Mouse (Mus musculus): ENCODE measurements around the gene Prn. TPM values are rescaled to one million over a fixed set of nuclear protein-coding genes. Genes with fewer than 3 reads are reported as not detected.

Gene Prn
- polyA plus RNA-seq, 1 experiment from 2014 or later, result not detected

DNA sequence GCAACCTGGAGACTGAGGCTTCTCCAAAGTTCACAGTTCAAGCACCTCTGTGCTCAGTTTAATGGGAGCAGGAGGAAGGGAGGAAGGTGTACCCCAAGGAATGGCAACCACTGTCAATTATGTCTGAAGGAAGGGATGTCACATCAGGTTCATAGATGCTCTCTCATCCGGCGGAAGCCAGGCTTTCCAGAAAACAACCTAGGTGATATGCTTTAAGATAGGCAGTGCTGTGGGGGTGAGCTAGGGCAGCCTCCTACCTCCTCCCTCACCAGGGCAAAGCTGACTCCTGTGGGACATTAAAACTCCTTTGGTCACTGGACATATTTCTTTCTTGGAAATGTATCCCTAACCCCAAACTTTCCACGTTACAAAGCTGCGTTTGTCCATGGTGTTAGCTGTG is 83.4 kb downstream of the Prn start:
- Histone ChIP-seq H3K36me3 (peaks cover 41% of the 10 kb centered on the region), H3K9me3 (replicated peaks) (no peaks in the 10 kb centered on the region), H3K27ac (replicated peaks) (0 out of 2 replicates have a peak overlapping the region, but pooled peaks have one; percentile 28), H3K4me1 (peaks cover 19% of the 10 kb centered on the region), H3K27me3 (ENCODE audit: low read depth, poor library complexity, severe bottlenecking) (no peaks in the 10 kb centered on the region), H3K4me3 (no peak overlapping the region)
- 85% methylated on average over 4 of the region's 4 CpGs for WGBS
- DNase-seq (ENCODE audit: low spot score), result no peak

DNA sequence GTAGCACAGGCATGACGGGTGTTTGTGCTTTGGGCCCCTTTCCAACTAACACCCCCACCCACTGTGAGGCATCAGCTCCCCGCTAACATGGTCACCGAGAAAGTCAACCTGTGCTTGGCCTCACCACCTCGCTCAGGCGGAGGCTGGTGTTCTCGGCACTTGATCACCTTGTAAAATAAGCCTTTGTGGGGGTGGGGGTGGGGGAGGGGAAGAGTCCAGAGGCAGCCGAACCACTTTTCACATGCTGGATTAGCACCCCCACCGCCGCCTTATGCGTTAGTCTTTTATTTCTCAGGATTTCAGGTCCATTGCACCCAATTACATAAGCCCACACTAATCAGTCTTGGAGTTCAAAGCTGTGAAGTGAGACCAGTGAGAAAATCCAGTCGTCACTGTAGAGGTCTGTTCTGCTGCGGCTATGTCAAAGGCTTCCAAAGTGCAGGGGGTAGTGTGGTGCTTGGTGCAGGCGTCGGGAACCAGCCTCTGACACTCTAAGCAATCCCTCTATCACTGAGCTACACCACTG is 83.9 kb downstream of the Prn start:
- no peak overlapping the region for H3K4me3 ChIP-seq
- H3K9me3 ChIP-seq (replicated peaks), result no peaks in the 10 kb centered on the region
- H3K36me3 ChIP-seq, result peaks cover 46% of the 10 kb centered on the region
- H3K4me1 ChIP-seq, result peaks cover 19% of the 10 kb centered on the region
- peak overlapping the region; percentile 28; the same call in 1 of the 2 replicates for H3K27ac ChIP-seq (replicated peaks)
- no peak for DNase-seq (ENCODE audit: low spot score)
- 39% methylated on average over 14 of the region's 14 CpGs for WGBS
- no peaks in the 10 kb centered on the region for H3K27me3 ChIP-seq (ENCODE audit: low read depth, poor library complexity, severe bottlenecking)

DNA sequence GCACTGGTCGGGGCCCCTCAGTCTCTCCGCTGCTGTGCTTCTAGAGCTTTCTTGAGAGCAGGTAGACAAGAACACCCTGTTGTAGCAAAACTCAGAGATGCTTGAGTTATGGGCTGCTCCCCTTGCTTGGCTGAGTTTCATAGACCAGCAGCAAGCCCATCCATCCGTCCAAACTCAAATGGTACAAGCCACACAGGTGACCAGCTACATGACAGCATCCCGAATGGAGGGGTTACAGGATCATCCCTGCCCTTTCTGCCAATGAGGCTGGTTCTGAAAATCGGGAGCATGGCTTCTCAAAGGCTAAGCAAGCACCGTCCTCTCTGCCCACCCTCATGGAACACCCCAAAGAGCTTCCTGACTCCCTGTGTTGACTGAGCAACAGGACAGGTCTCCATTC is 85.2 kb downstream of the Prn start:
- Histone ChIP-seq H3K36me3 (peaks cover 56% of the 10 kb centered on the region), H3K4me1 (peaks cover 19% of the 10 kb centered on the region), H3K27ac (replicated peaks) (no peak overlapping the region), H3K4me3 (no peak overlapping the region), H3K27me3 (ENCODE audit: low read depth, poor library complexity, severe bottlenecking) (no peaks in the 10 kb centered on the region), H3K9me3 (replicated peaks) (no peaks in the 10 kb centered on the region)
- WGBS, result 91% methylated on average over 6 of the region's 6 CpGs
- DNase-seq (ENCODE audit: low spot score), result no peak

DNA sequence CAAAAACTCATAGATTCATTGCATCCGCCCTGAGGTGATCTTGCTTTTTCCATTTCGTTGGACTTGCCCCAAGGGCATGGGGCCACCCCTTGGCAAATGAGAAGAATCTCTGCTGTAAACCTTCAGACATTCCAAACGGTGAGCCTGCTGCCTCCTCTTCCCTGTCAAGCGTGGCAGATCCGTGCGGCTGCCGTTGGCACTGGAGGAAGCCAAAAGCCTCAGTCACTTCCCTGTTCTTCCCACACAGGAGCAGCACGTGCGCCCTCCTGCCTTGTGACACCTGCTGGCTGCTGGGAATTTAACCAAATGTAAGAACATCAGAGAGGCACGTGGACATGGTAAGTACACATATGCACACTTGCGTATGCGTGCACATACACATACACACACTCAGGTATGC is 86.0 kb downstream of the Prn start:
- H3K4me1 ChIP-seq, result peaks cover 19% of the 10 kb centered on the region
- no peak overlapping the region for H3K27ac ChIP-seq (replicated peaks)
- DNase-seq (ENCODE audit: low spot score), result no peak
- H3K4me3 ChIP-seq, result no peak overlapping the region
- H3K36me3 ChIP-seq, result peaks cover 63% of the 10 kb centered on the region
- no peaks in the 10 kb centered on the region for H3K9me3 ChIP-seq (replicated peaks)
- WGBS, result 89% methylated on average over 12 of the region's 12 CpGs
- no peaks in the 10 kb centered on the region for H3K27me3 ChIP-seq (ENCODE audit: low read depth, poor library complexity, severe bottlenecking)

DNA sequence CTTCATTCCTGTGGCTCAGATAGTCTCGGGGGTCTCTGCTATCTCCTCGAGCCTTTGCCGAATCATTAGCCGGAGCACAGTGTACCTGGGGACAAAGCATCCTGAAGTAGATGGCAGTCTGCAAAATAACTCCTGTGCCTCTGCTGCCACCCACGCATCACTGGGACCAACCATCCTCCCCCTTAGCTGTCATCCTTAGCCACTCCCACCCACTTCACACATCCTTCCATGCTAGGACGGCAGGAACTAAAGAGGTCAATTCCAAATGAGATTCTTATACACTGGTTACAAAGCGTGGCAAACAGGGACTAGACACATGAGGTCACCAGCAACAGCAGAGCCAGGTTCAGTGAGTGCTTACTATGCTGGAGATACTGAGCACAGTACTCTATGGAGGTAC is 86.6 kb downstream of the Prn start:
- no peak for DNase-seq (ENCODE audit: low spot score)
- WGBS, result 92% methylated on average over 7 of the region's 7 CpGs
- Histone ChIP-seq H3K4me3 (no peak overlapping the region), H3K36me3 (peaks cover 70% of the 10 kb centered on the region), H3K4me1 (peaks cover 19% of the 10 kb centered on the region), H3K27ac (replicated peaks) (no peak overlapping the region), H3K27me3 (ENCODE audit: low read depth, poor library complexity, severe bottlenecking) (no peaks in the 10 kb centered on the region), H3K9me3 (replicated peaks) (no peaks in the 10 kb centered on the region)

DNA sequence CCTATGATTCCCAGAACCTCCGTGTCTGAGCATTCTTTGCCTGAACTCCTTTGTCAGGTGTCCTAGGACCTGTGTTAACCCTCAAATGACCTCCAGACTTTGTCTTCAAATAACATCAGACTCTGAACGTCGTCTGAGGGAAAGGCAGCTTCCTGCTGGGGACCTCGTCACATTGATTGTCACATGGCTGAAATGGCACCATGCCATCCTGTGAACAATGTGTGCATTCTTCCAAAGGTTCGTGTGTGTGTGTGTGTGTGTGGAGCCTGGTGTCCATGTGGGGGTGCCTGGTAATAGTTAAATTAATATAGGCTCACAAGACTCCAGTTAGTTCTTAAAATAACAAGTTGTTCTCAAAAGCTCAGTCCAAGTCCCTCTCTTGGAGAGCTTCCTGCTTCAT is 87.6 kb downstream of the Prn start:
- H3K9me3 ChIP-seq (replicated peaks), result no peaks in the 10 kb centered on the region
- peaks cover 17% of the 10 kb centered on the region for H3K4me1 ChIP-seq
- WGBS, result 68% methylated on average over 5 of the region's 5 CpGs
- DNase-seq (ENCODE audit: low spot score), result no peak
- no peak overlapping the region for H3K4me3 ChIP-seq
- H3K36me3 ChIP-seq, result peaks cover 79% of the 10 kb centered on the region
- no peak overlapping the region for H3K27ac ChIP-seq (replicated peaks)
- H3K27me3 ChIP-seq (ENCODE audit: low read depth, poor library complexity, severe bottlenecking), result no peaks in the 10 kb centered on the region

DNA sequence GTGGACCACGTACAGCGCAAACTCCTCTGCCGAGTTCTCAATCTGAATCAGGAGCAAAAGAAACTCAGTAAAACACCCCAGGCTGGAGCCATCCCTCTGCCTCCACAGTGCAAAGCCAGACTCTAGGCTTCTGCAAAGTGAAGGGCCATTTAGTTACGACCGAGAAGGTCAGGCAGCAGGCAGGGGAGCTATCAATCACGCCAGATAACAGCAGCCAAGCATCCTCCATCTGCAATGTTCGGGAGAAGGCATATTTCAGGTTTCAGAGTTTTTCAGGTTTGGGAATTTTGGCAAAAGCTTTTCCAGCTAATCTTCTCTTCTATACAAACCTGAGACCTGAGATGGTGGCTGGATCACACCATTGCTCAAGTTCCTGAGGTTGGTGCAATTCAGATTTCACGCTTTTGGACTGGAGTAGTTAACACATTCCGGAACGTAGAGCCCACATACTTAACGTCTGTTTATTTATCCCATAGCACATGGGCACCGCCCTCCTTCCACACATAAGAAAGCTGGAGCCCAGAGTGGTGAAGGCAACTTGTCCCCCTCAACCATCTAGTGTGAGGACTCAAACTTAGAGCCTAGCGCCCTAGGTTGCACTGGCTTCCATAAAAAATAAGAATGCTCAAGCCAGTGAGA is 92.1 kb downstream of the Prn start:
- Histone ChIP-seq H3K36me3 (peaks cover 96% of the 10 kb centered on the region), H3K9me3 (replicated peaks) (no peaks in the 10 kb centered on the region), H3K4me3 (no peak overlapping the region), H3K27me3 (ENCODE audit: low read depth, poor library complexity, severe bottlenecking) (no peaks in the 10 kb centered on the region), H3K27ac (replicated peaks) (no peak overlapping the region), H3K4me1 (no peaks in the 10 kb centered on the region)
- no peak for DNase-seq (ENCODE audit: low spot score)
- WGBS, result 91% methylated on average over 13 of the region's 13 CpGs

DNA sequence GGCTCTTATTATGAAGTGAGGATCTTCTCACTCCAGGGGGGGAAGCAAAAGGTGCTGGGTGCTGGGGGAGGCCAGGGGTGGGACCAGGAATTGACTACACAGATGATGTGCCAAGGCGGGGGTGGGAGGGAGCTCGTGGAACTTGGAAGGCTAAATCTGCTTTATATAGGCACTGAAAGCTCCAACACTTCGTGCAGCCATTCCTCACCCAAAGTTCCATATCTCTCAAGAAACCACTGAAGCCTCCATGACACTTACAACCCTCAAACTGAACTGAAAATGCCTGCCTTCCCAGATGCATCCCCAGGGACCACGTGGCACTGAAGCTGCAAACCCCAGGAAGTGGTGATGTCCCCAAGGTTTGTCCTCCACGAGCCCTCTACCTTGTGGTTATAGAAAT is 94.2 kb downstream of the Prn start:
- Histone ChIP-seq H3K27me3 (ENCODE audit: low read depth, poor library complexity, severe bottlenecking) (no peaks in the 10 kb centered on the region), H3K9me3 (replicated peaks) (no peaks in the 10 kb centered on the region), H3K4me1 (peaks cover 5% of the 10 kb centered on the region; the same call in 1 of the 2 replicates), H3K4me3 (no peak overlapping the region), H3K36me3 (peaks cover 96% of the 10 kb centered on the region), H3K27ac (replicated peaks) (no peak overlapping the region)
- WGBS, result 85% methylated on average over 5 of the region's 5 CpGs
- no peak for DNase-seq (ENCODE audit: low spot score)

DNA sequence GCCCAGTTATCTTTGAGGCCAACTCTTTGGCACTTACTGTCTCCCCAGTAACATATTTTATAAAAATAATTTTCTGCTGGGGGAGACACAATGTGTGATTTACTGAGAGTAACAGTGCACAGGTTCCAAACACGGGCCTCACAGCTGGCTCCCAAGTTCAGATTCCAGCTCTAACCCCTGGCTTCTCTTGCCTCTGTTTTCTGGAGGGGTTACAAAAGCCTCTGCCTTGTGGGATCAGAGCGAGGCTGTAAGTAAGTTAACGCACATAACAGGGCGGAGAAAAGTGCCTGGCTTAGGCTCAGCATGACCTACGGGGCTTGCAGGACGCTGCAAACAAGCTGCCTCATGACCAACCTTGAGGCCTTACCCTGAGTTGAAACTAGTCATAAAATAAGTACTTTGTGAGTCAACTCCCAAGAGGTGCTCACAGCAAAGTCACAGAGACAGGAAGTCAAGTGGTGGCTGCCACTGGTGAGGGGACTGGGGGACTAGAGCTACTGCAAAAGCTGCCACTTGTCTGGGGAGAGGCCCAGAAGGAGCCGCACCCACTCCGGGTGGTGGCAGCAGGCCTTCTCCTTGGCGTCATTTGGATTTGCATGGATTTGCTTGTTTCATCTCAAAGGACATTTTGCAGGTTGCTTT is 94.9 kb downstream of the Prn start:
- Histone ChIP-seq H3K27me3 (ENCODE audit: low read depth, poor library complexity, severe bottlenecking) (no peaks in the 10 kb centered on the region), H3K9me3 (replicated peaks) (no peaks in the 10 kb centered on the region), H3K27ac (replicated peaks) (no peak overlapping the region), H3K4me3 (no peak overlapping the region), H3K4me1 (peaks cover 5% of the 10 kb centered on the region; the same call in 1 of the 2 replicates), H3K36me3 (peaks cover 98% of the 10 kb centered on the region)
- DNase-seq (ENCODE audit: low spot score), result no peak
- 85% methylated on average over 9 of the region's 9 CpGs for WGBS

DNA sequence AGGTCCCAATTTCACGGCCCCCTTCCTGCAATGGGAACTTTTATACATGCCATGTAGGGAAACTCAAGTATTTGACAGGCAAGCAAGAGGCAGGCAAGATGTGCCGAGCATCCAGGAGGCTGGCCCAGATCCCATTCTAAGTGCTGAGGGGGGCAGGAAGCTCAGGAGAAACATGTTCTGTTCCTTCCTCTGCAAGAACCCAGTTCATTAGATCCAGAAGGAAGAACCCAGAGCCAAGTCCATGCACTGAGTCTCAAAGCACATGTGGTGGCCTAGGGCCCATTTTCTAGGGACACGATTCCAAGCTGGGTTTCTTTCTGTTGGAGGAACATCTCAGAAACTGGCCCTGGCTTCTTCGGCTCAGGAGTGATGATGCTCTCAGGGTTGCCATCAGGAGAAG is 95.7 kb downstream of the Prn start:
- peaks cover 98% of the 10 kb centered on the region for H3K36me3 ChIP-seq
- 88% methylated on average over 4 of the region's 4 CpGs for WGBS
- no peaks in the 10 kb centered on the region for H3K9me3 ChIP-seq (replicated peaks)
- no peak overlapping the region for H3K4me3 ChIP-seq
- H3K27me3 ChIP-seq (ENCODE audit: low read depth, poor library complexity, severe bottlenecking), result no peaks in the 10 kb centered on the region
- DNase-seq (ENCODE audit: low spot score), result no peak
- no peak overlapping the region for H3K27ac ChIP-seq (replicated peaks)
- H3K4me1 ChIP-seq, result peaks cover 5% of the 10 kb centered on the region; the same call in 1 of the 2 replicates

Other genes with a start within 250 kb of the Prn start
- not detected in 2 replicates for gene Erv3, start 50.2 kb upstream of the Prn start, polyA plus RNA-seq (2016; fragmentation: Nextera tagmentation; extraction: Ambion mirVana)
- gene Prnp, start within 50 bp of the Prn start, polyA plus RNA-seq (2016; fragmentation: Nextera tagmentation; extraction: Ambion mirVana), result 18.8 and 32.1 TPM in 2 replicates
- 3.6 and 5.1 TPM in 2 replicates for gene Prnd, start 40.9 kb downstream of the Prn start, polyA plus RNA-seq (2016; fragmentation: Nextera tagmentation; extraction: Ambion mirVana)
- 28.6 and 34.2 TPM in 2 replicates for gene Rassf2, start 120.3 kb downstream of the Prn start, polyA plus RNA-seq (2016; fragmentation: Nextera tagmentation; extraction: Ambion mirVana)
- 8.8 and 9.0 TPM in 2 replicates for gene Slc23a2, start 235.2 kb downstream of the Prn start, polyA plus RNA-seq (2016; fragmentation: Nextera tagmentation; extraction: Ambion mirVana)

Data from midbrain, embryonic 10.5 days (tissue).